11 mouse cellular contexts compared by ENCODE assay signal in genomic region chr11:81897547-81898354, GRCm38 (mm10). TPM values are rescaled to one million over a fixed set of nuclear protein-coding genes. Genes with fewer than 3 reads are reported as not detected.
DNase-seq lines count a peak whose midpoint lies in the region; ATAC-seq lines count a peak whose summit lies in the region.
"Had no signal": no experiment of that assay in that cellular context is flagged by ENCODE, and none has a peak within 500 bp of the region (broad histone marks: within the 10 kb centered on the region; RNA-seq: fewer than 3 reads in every experiment).

No protein-coding gene starts in this region.

- no peaks in the 10 kb centered on the region for H3K9me3 ChIP-seq in forebrain, embryonic 13.5 days (replicated peaks)
- no peaks in the 10 kb centered on the region for H3K9me3 ChIP-seq in neural tube, embryonic 15.5 days (replicated peaks)
- no peaks in the 10 kb centered on the region for H3K9me3 ChIP-seq in heart, embryonic 10.5 days
- H3K9me3 ChIP-seq: megakaryocyte, embryonic 14.5 days had no signal

- peak overlapping the region; percentile 4; the same call in 1 of the 2 replicates for H3K4me2 ChIP-seq in forebrain, embryonic 13.5 days
- H3K4me2 ChIP-seq in neural tube, embryonic 15.5 days = no peak overlapping the region

- peak; percentile 84 for DNase-seq in brain, adult 2 months (ENCODE audit: low read depth, low spot score)
- DNase-seq in layer of hippocampus, adult 8-10 months (ENCODE audit: low spot score in 2 of 2) = peak; percentile 22 to 30
- DNase-seq in urinary bladder, postnatal 14 days (ENCODE audit: low spot score) = no peak
- no peak for DNase-seq in heart, embryonic 10.5 days (ENCODE audit: low spot score)
- no peak for DNase-seq in kidney, adult 8-10 months
- DNase-seq in kidney, postnatal 36 days = no peak
- DNase-seq: kidney, postnatal 25 days had no signal

- peak; percentile 81 for ATAC-seq in forebrain, embryonic 13.5 days
- peak; percentile 74 for ATAC-seq in neural tube, embryonic 15.5 days (ENCODE audit: low FRiP score)

- peaks cover 17% of the 10 kb centered on the region for H3K4me1 ChIP-seq in forebrain, embryonic 13.5 days
- H3K4me1 ChIP-seq in neural tube, embryonic 15.5 days = peaks cover 27% of the 10 kb centered on the region
- no peaks in the 10 kb centered on the region for H3K4me1 ChIP-seq in heart, embryonic 10.5 days
- H3K4me1 ChIP-seq: megakaryocyte, embryonic 14.5 days had no signal

- H3K27ac ChIP-seq in forebrain, embryonic 13.5 days = peak overlapping the region; percentile 78
- peak overlapping the region; percentile 76 for H3K27ac ChIP-seq in neural tube, embryonic 15.5 days (replicated peaks)
- no peak overlapping the region for H3K27ac ChIP-seq in heart, embryonic 10.5 days

- WGBS in forebrain, embryonic 13.5 days = 1% methylated on average over 8 of the region's 8 CpGs
- 5% methylated on average over 8 of the region's 8 CpGs for WGBS in neural tube, embryonic 15.5 days
- 16% methylated on average over 8 of the region's 8 CpGs for WGBS in heart, embryonic 10.5 days

- H3K27me3 ChIP-seq in forebrain, embryonic 13.5 days = no peaks in the 10 kb centered on the region
- no peaks in the 10 kb centered on the region for H3K27me3 ChIP-seq in neural tube, embryonic 15.5 days (replicated peaks)
- no peaks in the 10 kb centered on the region for H3K27me3 ChIP-seq in heart, embryonic 10.5 days (ENCODE audit: insufficient read depth, poor library complexity, severe bottlenecking)
- H3K27me3 ChIP-seq: megakaryocyte, embryonic 14.5 days had no signal

- H3K9ac ChIP-seq in forebrain, embryonic 13.5 days = peak overlapping the region; percentile 21; the same call in 1 of the 2 replicates
- H3K9ac ChIP-seq in neural tube, embryonic 15.5 days (replicated peaks) = no peak overlapping the region

- no peak overlapping the region for H3K4me3 ChIP-seq in forebrain, embryonic 13.5 days
- H3K4me3 ChIP-seq in neural tube, embryonic 15.5 days (replicated peaks) = no peak overlapping the region
- no peak overlapping the region for H3K4me3 ChIP-seq in heart, embryonic 10.5 days
- H3K4me3 ChIP-seq: megakaryocyte, embryonic 14.5 days had no signal

- H3K36me3 ChIP-seq in forebrain, embryonic 13.5 days (ENCODE audit: poor library complexity, severe bottlenecking) = no peaks in the 10 kb centered on the region
- H3K36me3 ChIP-seq in neural tube, embryonic 15.5 days = no peaks in the 10 kb centered on the region
- H3K36me3 ChIP-seq in heart, embryonic 10.5 days = no peaks in the 10 kb centered on the region

RNA-seq across cellular contexts. Expression of gene 5530401A14Rik, which starts 37.3 kb away (rescaled TPM):
- 0.25 and 0.37 TPM in 2 replicates for polyA plus RNA-seq in forebrain, embryonic 13.5 days (2015; fragmentation: Nextera tagmentation; extraction: Ambion mirVana)
- total RNA-seq in layer of hippocampus, adult 8-10 months (2022) = under 1 TPM in 3 of 4 experiments, not detected in 1; 0.08 to 0.24 (median 0.18) TPM
- polyA plus RNA-seq in neural tube, embryonic 15.5 days (2015; fragmentation: Nextera tagmentation; extraction: Ambion mirVana) = 1.2 TPM in 2 replicates
- not detected in 2 replicates for polyA plus RNA-seq in heart, embryonic 10.5 days (2016; fragmentation: Nextera tagmentation; extraction: Ambion mirVana)
- polyA plus RNA-seq: stomach, embryonic 16.5 days had no signal

Comparison
In these comparisons a context has a peak if more than half of its experiments do, and no peak if none do; other contexts are left out.
1. DNase-seq: peak in brain, adult 2 months (single experiment) and layer of hippocampus, adult 8-10 months (2 of 2); none in urinary bladder, postnatal 14 days (single experiment), heart, embryonic 10.5 days (single experiment), kidney, adult 8-10 months (0 of 2) and kidney, postnatal 36 days (0 of 2).